Mouse (Mus musculus) brown adipose tissue, adult 24 weeks (tissue): ENCODE results near the gene Mxi1. TPM values are rescaled to one million over a fixed set of nuclear protein-coding genes. Genes with fewer than 3 reads are reported as not detected.

Source experiments
- H3K27ac ChIP-seq: fragments of 200-500 bp; replicated peaks from 2 replicates; pipeline ENCODE4 v1.5.1; 2012; ENCODE audit warnings: low read depth, mild to moderate bottlenecking, low read length
- H3K4me1 ChIP-seq: fragments of 200-500 bp; 2 replicates; pipeline ENCODE4 v1.6.1; 2012; ENCODE audit warnings: low read length, mixed read lengths; ENCODE audit not compliant: control insufficient read depth, insufficient read depth, insufficient read length
- H3K4me3 ChIP-seq: fragments of 200-500 bp; 2 replicates; pipeline ENCODE4 v1.5.1; 2012; ENCODE audit warnings: low read depth, mild to moderate bottlenecking, low read length, moderate library complexity; ENCODE audit not compliant: insufficient read depth
- polyA plus RNA-seq: library from polyadenylated mRNA; stranded (reverse); fragments of >200 nt; gene quantifications from 2 replicates; pipeline ENCODE4 v1.2.4, GENCODE M21; 2012; ENCODE audit not compliant: missing spikeins, insufficient read depth, insufficient read length

The Mxi1 gene
- polyA plus RNA-seq, 1 experiment = 37.2 TPM

DNA sequence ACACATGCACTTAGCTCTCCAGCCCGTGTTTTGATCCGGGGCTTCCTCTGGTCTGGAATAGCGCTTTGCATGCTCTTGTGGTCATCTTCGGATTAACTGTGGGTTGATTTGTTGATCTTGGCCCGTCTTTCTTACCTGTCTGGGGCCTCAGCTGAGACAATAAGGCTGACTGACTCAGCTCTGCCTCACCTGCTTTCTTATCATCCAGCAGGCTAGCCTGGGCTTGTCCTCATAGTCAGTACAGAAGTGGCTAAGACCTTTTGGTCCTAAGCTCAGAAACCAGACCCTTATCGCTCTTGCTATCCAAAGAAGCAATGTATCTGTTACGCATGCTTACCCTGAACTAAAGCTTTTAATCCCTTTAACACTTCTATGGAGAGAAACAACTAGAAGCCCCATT is 26.6 kb upstream of the Mxi1 start:
- Histone ChIP-seq H3K27ac (no peak overlapping the region), H3K4me3 (no peak overlapping the region), H3K4me1 (peaks cover 9% of the 10 kb centered on the region)

GRCm38 (mm10) chr19:53284268-53285208 is 25.8 kb upstream of the Mxi1 start:
- Histone ChIP-seq H3K4me1 (peaks cover 9% of the 10 kb centered on the region), H3K4me3 (peak overlapping the region; percentile 23; the same call in 1 of the 2 replicates), H3K27ac (0 out of 2 replicates have a peak overlapping the region, but pooled peaks have one; percentile 3)

- Histone ChIP-seq H3K4me3 (no peak overlapping the region), H3K4me1 (no peaks in the 10 kb centered on the region), H3K27ac (no peak overlapping the region)
These were observed 13.7 kb upstream of the Mxi1 start for GRCm38 (mm10) chr19:53296331-53297254.

DNA sequence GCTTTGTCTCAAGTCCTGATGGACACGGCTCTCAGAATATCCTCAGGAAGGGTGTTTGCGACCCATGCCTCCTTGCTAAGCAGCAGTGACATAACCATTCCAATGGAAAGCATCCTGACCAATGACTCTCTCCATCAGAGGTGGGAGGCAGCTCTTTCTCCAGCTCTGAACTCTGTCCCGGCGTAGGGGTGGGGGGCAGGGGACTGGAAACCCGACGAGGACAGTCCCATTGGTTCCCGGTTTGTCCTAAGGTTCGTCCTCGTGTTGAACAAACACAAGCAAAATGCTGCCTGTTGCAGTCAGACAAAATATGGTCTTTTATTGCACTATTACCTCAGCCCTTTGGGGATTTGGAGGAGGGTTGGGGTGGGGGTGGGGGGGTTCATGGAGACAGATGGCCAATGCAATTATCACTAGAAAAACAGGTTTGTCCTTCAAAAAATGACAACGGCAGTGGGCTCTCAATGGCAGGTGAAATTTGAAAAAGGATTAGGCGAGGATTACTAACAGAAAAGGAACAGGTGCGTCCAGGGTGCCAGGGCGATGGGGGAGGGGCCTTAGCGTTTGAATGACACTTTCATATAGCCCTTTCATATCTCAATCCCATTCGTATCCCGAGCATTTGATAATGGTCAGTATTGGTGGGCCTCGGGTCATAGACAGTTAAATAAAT is 11.0 kb upstream of the Mxi1 start:
- Histone ChIP-seq H3K4me3 (no peak overlapping the region), H3K4me1 (no peaks in the 10 kb centered on the region), H3K27ac (no peak overlapping the region)

DNA sequence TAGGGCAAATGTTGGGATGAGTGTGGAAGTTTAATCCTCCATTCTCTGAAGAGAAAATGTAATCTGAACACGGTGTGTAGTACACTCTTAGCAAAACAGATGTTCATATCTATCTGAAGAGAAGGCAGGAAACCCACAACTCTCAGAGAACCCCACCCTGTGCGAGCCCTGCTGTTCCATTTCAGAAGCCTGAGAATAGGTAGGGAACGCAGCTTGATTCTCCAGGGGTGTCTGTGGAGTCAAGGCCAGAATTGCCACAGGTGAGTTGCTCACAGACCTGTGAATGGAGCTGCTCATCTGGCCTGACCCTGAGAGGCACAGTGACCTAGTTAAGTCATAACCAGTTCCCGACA is 10.5 kb upstream of the Mxi1 start:
- Histone ChIP-seq H3K4me3 (no peak overlapping the region), H3K4me1 (no peaks in the 10 kb centered on the region), H3K27ac (no peak overlapping the region)

- H3K27ac ChIP-seq = no peak overlapping the region
- no peaks in the 10 kb centered on the region for H3K4me1 ChIP-seq
- H3K4me3 ChIP-seq = no peak overlapping the region
These were observed 6.9 kb upstream of the Mxi1 start for GRCm38 (mm10) chr19:53303382-53303781.

DNA sequence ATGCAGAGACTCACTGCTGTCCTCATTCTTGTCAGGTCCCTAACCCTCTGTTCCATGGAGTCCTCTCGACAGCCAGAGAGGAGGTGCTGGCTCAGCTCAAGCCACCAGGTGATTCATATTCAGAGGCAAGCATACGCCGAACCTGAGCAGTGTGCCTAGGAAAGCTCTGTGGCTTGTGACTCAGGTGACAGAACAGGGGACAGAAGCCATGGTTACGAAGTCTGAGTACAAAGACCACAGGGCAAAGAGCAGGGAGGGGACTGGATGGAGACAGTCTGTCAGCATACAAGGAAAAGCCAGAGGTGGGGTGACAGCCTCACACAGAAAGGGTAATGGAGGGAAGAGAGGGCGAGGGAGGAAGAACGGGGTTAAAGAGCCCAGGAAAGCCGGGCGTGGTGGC is 4.7 kb upstream of the Mxi1 start:
- H3K4me1 ChIP-seq = no peaks in the 10 kb centered on the region
- no peak overlapping the region for H3K4me3 ChIP-seq
- H3K27ac ChIP-seq = no peak overlapping the region

DNA sequence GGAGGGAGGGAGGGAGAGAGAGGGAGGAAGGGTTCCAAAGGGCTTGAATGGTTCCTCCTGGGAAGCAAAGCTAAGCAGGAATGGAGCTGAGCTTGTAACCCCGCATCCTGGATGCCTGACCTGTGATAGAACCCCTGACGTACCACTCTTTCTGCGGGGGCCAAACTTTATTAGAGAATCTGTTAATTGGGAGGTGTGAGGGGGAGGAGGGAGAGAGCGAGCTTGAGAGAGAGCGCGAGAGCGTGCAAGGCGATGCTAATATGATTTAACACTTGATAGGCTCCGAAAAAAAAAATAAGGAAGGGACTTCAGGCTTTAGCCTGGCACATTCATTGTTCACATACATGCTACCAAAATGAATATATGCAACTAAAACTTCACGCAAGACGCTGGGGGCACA is 3.6 kb upstream of the Mxi1 start:
- H3K4me3 ChIP-seq = no peak overlapping the region
- no peak overlapping the region for H3K27ac ChIP-seq
- no peaks in the 10 kb centered on the region for H3K4me1 ChIP-seq

DNA sequence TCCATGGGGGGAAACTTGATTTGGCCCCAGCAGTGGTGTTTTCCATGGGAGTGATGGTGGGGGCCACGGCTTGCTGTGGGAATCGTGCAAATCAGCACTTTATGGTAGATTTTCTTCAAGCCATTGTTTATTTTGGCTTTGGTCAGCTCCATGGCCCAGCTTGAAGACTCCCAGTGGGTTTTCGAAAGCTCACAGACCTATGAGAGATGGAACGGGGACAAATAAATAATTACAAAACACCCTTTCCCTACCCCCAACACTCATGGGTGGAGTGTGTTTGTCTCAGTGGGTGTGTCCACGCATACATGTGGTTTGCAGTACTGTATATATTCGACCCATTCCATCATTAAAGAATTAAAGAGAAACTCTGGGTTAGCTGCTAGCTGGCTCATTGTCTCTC is 3.1 kb upstream of the Mxi1 start:
- H3K4me1 ChIP-seq = no peaks in the 10 kb centered on the region
- no peak overlapping the region for H3K4me3 ChIP-seq
- H3K27ac ChIP-seq = no peak overlapping the region

GRCm38 (mm10) chr19:53309631-53310030 is 687 bp upstream of the Mxi1 start:
- Histone ChIP-seq H3K4me3 (no peak overlapping the region), H3K27ac (no peak overlapping the region), H3K4me1 (no peaks in the 10 kb centered on the region)

DNA sequence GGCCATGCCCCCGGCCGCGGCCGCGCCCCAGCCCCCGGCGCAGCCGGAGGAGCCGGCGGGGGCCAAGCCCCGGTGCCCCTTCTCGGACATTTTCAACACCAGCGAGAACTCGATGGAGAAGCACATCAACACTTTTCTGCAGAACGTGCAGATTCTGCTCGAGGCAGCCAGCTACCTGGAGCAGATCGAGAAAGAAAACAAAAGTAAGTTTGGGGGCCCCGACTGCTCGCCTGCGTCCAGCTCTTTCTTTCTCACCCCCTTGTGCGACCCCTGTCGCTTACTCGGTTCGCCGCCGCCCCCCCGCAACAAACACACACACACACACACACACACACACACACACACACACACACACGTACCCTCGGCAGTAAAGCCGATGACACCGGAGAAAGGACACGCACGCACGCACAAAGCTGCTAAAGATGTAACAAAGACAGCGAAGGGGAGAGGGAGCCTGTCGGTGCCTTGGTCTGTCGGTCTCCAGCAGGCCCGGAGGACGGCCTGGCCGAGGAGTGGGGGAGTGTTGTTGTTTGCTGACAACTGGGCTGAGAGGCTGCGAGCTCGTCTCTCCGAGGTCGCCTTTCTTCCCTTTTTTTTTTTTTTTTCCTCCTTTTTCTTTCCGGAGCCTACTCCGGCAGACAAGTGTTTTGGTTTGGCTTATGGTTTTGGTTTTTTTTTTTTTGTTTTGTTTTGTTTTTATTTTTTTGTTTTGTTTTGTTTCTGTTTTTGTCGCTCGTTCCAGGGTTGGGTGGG is 629 bp downstream of the Mxi1 start:
- Histone ChIP-seq H3K4me1 (peaks cover 7% of the 10 kb centered on the region; the same call in 1 of the 2 replicates), H3K27ac (peak overlapping the region; percentile 74), H3K4me3 (peak overlapping the region; percentile 93)

DNA sequence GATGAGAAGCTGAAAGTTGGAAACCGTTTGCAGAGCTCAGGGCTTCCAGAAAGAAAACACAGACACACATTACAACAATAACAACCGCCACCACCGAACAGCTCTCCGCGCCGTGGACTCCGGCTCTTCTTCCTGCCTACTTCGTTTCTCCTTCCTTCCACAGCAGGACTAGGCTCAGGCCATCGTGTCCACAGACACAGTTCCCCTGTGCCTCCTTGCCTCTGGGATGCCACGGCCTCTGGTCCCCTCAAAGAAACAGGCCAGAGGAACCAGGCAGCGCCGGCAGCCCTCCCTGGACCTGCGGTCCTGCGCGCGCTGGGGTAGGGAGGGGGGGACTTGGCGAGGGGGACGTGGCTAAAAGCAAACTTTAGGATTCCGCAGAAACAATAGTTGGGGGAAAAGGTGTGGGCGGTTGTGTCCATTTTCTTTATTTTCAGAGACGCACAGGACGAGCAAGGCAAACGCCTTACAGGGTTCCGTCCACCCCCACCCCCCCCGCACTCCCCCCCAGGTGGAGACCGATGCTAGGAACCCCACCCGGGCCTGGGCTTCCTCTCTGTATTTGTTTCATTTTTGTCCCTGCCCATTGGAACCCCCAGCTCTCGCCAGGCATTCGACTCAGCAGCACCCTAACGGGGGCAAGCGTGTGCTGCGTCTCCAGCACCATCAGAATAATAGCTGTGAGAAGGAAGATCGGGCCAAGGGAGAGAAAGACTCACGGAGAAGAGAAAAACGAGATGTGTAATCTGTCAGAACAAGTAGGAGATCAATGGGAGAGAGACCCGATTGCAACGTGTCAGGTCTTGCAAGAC is 1.4 kb downstream of the Mxi1 start:
- H3K4me3 ChIP-seq = peak overlapping the region; percentile 93
- H3K4me1 ChIP-seq = peaks cover 7% of the 10 kb centered on the region; the same call in 1 of the 2 replicates
- peak overlapping the region; percentile 74 for H3K27ac ChIP-seq

DNA sequence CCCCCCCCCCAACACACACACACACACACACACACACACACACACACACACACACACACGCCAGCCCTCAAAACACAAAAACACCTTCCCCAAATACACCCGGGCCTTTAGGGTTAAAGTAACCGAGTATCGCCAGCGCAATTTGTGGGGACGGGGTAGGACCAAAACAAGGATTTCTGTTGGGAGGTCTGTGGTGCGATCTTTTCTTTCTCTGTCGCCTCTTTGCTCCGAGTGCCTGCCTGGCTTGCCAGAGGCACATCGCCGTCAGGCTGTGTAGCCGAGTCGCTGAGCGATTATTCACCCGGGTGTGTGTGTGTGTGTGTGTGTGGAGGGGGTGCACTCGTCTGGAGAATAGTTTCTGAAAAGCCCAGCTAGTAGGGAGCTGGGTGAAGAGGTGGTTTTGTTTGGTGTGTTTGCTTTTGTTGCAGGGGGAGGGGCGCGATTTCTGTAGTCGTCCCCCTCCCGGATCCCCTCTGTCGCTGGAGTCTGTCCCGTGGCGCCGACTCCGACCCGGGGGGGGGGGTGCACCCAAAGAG is 2.1 kb downstream of the Mxi1 start:
- Histone ChIP-seq H3K27ac (peak overlapping the region; percentile 46), H3K4me3 (peak overlapping the region; percentile 93), H3K4me1 (peaks cover 7% of the 10 kb centered on the region; the same call in 1 of the 2 replicates)
